Mouse (Mus musculus) myocyte (in vitro differentiated cells): ENCODE measurements around the gene Tacc2. TPM values are rescaled to one million over a fixed set of nuclear protein-coding genes. Genes with fewer than 3 reads are reported as not detected.

Experiments used
- H3K27me3 ChIP-seq: one replicate; pipeline ENCODE4 v1.6.1; 2011; ENCODE audit not compliant: control insufficient read depth, insufficient read depth, insufficient read length
- H3K36me3 ChIP-seq: one replicate; pipeline ENCODE4 v1.6.1; 2011; ENCODE audit not compliant: control insufficient read depth, insufficient read depth
- H3K4me2 ChIP-seq: one replicate; pipeline ENCODE4 v1.6.1; 2011; ENCODE audit warnings: low read depth, control low read depth
- H3K4me3 ChIP-seq: one replicate; pipeline ENCODE4 v1.5.1; 2011; ENCODE audit warnings: mild to moderate bottlenecking, control low read depth, moderate library complexity
- H3K79me2 ChIP-seq: one replicate; pipeline ENCODE4 v1.6.1; 2011; ENCODE audit not compliant: control insufficient read depth, insufficient read depth
- H3ac ChIP-seq: one replicate; pipeline ENCODE4 v1.6.1; 2011; ENCODE audit not compliant: control insufficient read depth, insufficient read length
- CEBPB ChIP-seq: IDR thresholded peaks from 2 replicates; pipeline ENCODE4 v1.6.1; 2011; ENCODE audit warnings: mild to moderate bottlenecking, moderate library complexity; ENCODE audit not compliant: poor library complexity, insufficient read depth, severe bottlenecking
- E2F4 ChIP-seq: IDR thresholded peaks from one replicate; pipeline ENCODE4 v1.6.1; 2011; ENCODE audit warnings: mild to moderate bottlenecking, control low read depth, moderate library complexity; ENCODE audit not compliant: insufficient read depth
- MAX ChIP-seq: IDR thresholded peaks from one replicate; pipeline ENCODE4 v1.6.1; 2011; ENCODE audit warnings: low read depth, mild to moderate bottlenecking, control low read depth
- MYOD1 ChIP-seq, 3 experiments: IDR thresholded peaks; one replicate each; pipeline ENCODE4 v1.6.1; 2011; ENCODE audit warnings: control low read depth in 2 of 3, low read depth in 2 of 3, mild to moderate bottlenecking in 2 of 3, moderate library complexity in 1 of 3; ENCODE audit not compliant: insufficient read length in 2 of 3, control insufficient read depth in 1 of 3
- MYOG ChIP-seq, 3 experiments: IDR thresholded peaks; one replicate each; pipeline ENCODE4 v1.6.1; 2011; ENCODE audit warnings: control low read depth in 2 of 3, low read depth in 2 of 3, mild to moderate bottlenecking in 2 of 3; ENCODE audit not compliant: insufficient read length in 2 of 3, control insufficient read depth in 1 of 3, insufficient read depth in 1 of 3
- POLR2A ChIP-seq: IDR thresholded peaks from one replicate; pipeline ENCODE4 v1.6.1; 2011; ENCODE audit warnings: low read depth, mild to moderate bottlenecking, control low read depth, moderate library complexity; ENCODE audit not compliant: insufficient read length
- POLR2AphosphoS2 ChIP-seq: IDR thresholded peaks from one replicate; pipeline ENCODE4 v1.6.1; 2011; ENCODE audit warnings: low read depth, control low read depth; ENCODE audit not compliant: insufficient read length
- REST ChIP-seq: IDR thresholded peaks from one replicate; pipeline ENCODE4 v1.6.1; 2011; ENCODE audit warnings: mild to moderate bottlenecking, control low read depth, moderate library complexity; ENCODE audit not compliant: insufficient read depth, insufficient read length
- SRF ChIP-seq: IDR thresholded peaks from one replicate; pipeline ENCODE4 v1.6.1; 2011; ENCODE audit warnings: low read depth; ENCODE audit not compliant: control insufficient read depth, insufficient read length
- TCF12 ChIP-seq: IDR thresholded peaks from one replicate; pipeline ENCODE4 v1.6.1; 2011; ENCODE audit warnings: mild to moderate bottlenecking, control low read depth; ENCODE audit not compliant: poor library complexity, insufficient read depth, severe bottlenecking
- TCF3 ChIP-seq: IDR thresholded peaks from one replicate; pipeline ENCODE4 v1.6.1; 2011; ENCODE audit warnings: low read depth, control low read depth; ENCODE audit not compliant: insufficient read length
- USF1 ChIP-seq: IDR thresholded peaks from one replicate; pipeline ENCODE4 v1.6.1; 2011; ENCODE audit warnings: low read depth, mild to moderate bottlenecking, control low read depth, moderate library complexity
- polyA plus RNA-seq: library from polyadenylated mRNA; unstranded; fragments of >200 nt; fragmentation: generic; extraction: Trizol; gene quantifications from one replicate; pipeline ENCODE4 v1.2.1, GENCODE M21; 2012; ENCODE audit warnings: missing spikeins

Gene Tacc2
- polyA plus RNA-seq, 1 experiment = 61.8 TPM

GRCm38 (mm10) chr7:130773914-130774630 is 196.8 kb downstream of the Tacc2 start, which contains the start of gene Btbd16:
Btbd16 (plus strand) TSS chr7:130774069.
- Histone ChIP-seq H3K36me3 (no peaks in the 10 kb centered on the region), H3ac (no peak within 1 kb of the TSS), H3K4me2 (no peak within 1 kb of the TSS), H3K27me3 (no peaks in the 10 kb centered on the region), H3K79me2 (no peaks in the 10 kb centered on the region), H3K4me3 (no peak within 1 kb of the TSS)
- TF ChIP-seq MYOD1 (IDR thresholded peaks at IDR 0.05; ENCODE audit: control insufficient read depth in 1 of 3, insufficient read length in 2 of 3, low read depth in 2 of 3) (no peak), MAX (no peak)

GRCm38 (mm10) chr7:130780866-130781419 is 203.7 kb downstream of the Tacc2 start:
- no peaks in the 10 kb centered on the region for H3K27me3 ChIP-seq
- no peak overlapping the region for H3ac ChIP-seq
- TF ChIP-seq MYOG (IDR thresholded peaks at IDR 0.05; ENCODE audit: control insufficient read depth in 1 of 3, insufficient read depth in 1 of 3, insufficient read length in 2 of 3, low read depth in 2 of 3) = no peak
- no peak for TF ChIP-seq SRF
- no peak for TF ChIP-seq TCF12
- no peak for TF ChIP-seq USF1
- TF ChIP-seq REST = no peak
- no peak for TF ChIP-seq CEBPB
- no peak for TF ChIP-seq MYOD1 (IDR thresholded peaks at IDR 0.05; ENCODE audit: control insufficient read depth in 1 of 3, insufficient read length in 2 of 3, low read depth in 2 of 3)
- TF ChIP-seq POLR2A = no peak
- no peak for TF ChIP-seq MAX
- TF ChIP-seq POLR2AphosphoS2 = no peak
- TF ChIP-seq TCF3 = no peak
- no peak for TF ChIP-seq E2F4
- no peaks in the 10 kb centered on the region for H3K36me3 ChIP-seq
- H3K4me2 ChIP-seq = no peak overlapping the region
- H3K4me3 ChIP-seq = no peak overlapping the region
- no peaks in the 10 kb centered on the region for H3K79me2 ChIP-seq

- TF ChIP-seq USF1 = no peak
- no peak for TF ChIP-seq TCF12
- TF ChIP-seq MAX = no peak
- TF ChIP-seq E2F4 = no peak
- Histone ChIP-seq H3K4me3 (no peak overlapping the region), H3K4me2 (no peak overlapping the region), H3K36me3 (no peaks in the 10 kb centered on the region), H3ac (no peak overlapping the region), H3K27me3 (no peaks in the 10 kb centered on the region), H3K79me2 (no peaks in the 10 kb centered on the region)
Measured at GRCm38 (mm10) chr7:130782501-130783050, 205.3 kb downstream of the Tacc2 start.

- no peaks in the 10 kb centered on the region for H3K27me3 ChIP-seq
- H3K4me3 ChIP-seq = no peak overlapping the region
- no peak overlapping the region for H3K4me2 ChIP-seq
- no peak overlapping the region for H3ac ChIP-seq
- no peaks in the 10 kb centered on the region for H3K36me3 ChIP-seq
- H3K79me2 ChIP-seq = no peaks in the 10 kb centered on the region
- TF ChIP-seq REST (no peak), E2F4 (no peak), MYOD1 (IDR thresholded peaks at IDR 0.05; ENCODE audit: control insufficient read depth in 1 of 3, insufficient read length in 2 of 3, low read depth in 2 of 3) (no peak), TCF3 (no peak), POLR2AphosphoS2 (no peak), MAX (no peak), TCF12 (no peak), USF1 (no peak), POLR2A (no peak), CEBPB (no peak), MYOG (IDR thresholded peaks at IDR 0.05; ENCODE audit: control insufficient read depth in 1 of 3, insufficient read depth in 1 of 3, insufficient read length in 2 of 3, low read depth in 2 of 3) (no peak), SRF (no peak)
Measured at GRCm38 (mm10) chr7:130785923-130786575, 208.8 kb downstream of the Tacc2 start.

GRCm38 (mm10) chr7:130786708-130787107 is 209.5 kb downstream of the Tacc2 start:
- Histone ChIP-seq H3ac (no peak overlapping the region), H3K36me3 (no peaks in the 10 kb centered on the region), H3K79me2 (no peaks in the 10 kb centered on the region), H3K4me3 (no peak overlapping the region), H3K4me2 (no peak overlapping the region), H3K27me3 (no peaks in the 10 kb centered on the region)
- no peak for TF ChIP-seq MYOG (IDR thresholded peaks at IDR 0.05; ENCODE audit: control insufficient read depth in 1 of 3, insufficient read depth in 1 of 3, insufficient read length in 2 of 3, low read depth in 2 of 3)
- no peak for TF ChIP-seq MYOD1 (IDR thresholded peaks at IDR 0.05; ENCODE audit: control insufficient read depth in 1 of 3, insufficient read length in 2 of 3, low read depth in 2 of 3)
- no peak for TF ChIP-seq E2F4
- TF ChIP-seq USF1 = no peak
- no peak for TF ChIP-seq CEBPB
- TF ChIP-seq MAX = no peak
- no peak for TF ChIP-seq REST
- TF ChIP-seq SRF = no peak
- TF ChIP-seq TCF12 = no peak
- TF ChIP-seq POLR2AphosphoS2 = no peak
- no peak for TF ChIP-seq POLR2A
- no peak for TF ChIP-seq TCF3
